In genomic region chr10:80899591-80900317, GRCm38 (mm10) we compare ENCODE assay signal across 8 mouse cellular contexts. TPM values are rescaled to one million over a fixed set of nuclear protein-coding genes. Genes with fewer than 3 reads are reported as not detected.
A peak's percentile ranks its signal among the peaks of the same experiment; 100 is the strongest.
DNase-seq lines count a peak whose midpoint lies in the region; ATAC-seq lines count a peak whose summit lies in the region.

No protein-coding gene starts in this region.

- H3K9ac ChIP-seq in kidney, embryonic 16.5 days (replicated peaks; ENCODE audit: low read length) = peak overlapping the region; percentile 87
- peak overlapping the region; percentile 78 for H3K9ac ChIP-seq in embryonic facial prominence, embryonic 11.5 days (replicated peaks; ENCODE audit: low read length)
- H3K9ac ChIP-seq in hindbrain, embryonic 15.5 days = peak overlapping the region; percentile 86

- H3K4me1 ChIP-seq in kidney, embryonic 16.5 days (ENCODE audit: insufficient read depth, low read length) = peaks cover 11% of the 10 kb centered on the region
- H3K4me1 ChIP-seq in embryonic facial prominence, embryonic 11.5 days (ENCODE audit: control insufficient read depth, insufficient read depth, low read length) = peaks cover 5% of the 10 kb centered on the region
- peaks cover 19% of the 10 kb centered on the region for H3K4me1 ChIP-seq in hindbrain, embryonic 15.5 days (replicated peaks)

- H3K4me3 ChIP-seq in kidney, embryonic 16.5 days (ENCODE audit: low read length) = peak overlapping the region; percentile 87
- H3K4me3 ChIP-seq in embryonic facial prominence, embryonic 11.5 days (ENCODE audit: low read depth, low read length) = peak overlapping the region; percentile 92
- H3K4me3 ChIP-seq in hindbrain, embryonic 15.5 days = peak overlapping the region; percentile 83

- H3K36me3 ChIP-seq in kidney, embryonic 16.5 days (ENCODE audit: insufficient read depth, low read length) = peaks cover 25% of the 10 kb centered on the region
- H3K36me3 ChIP-seq in embryonic facial prominence, embryonic 11.5 days (replicated peaks; ENCODE audit: control insufficient read depth, insufficient read depth, low read depth, low read length) = peaks cover 16% of the 10 kb centered on the region
- peaks cover 27% of the 10 kb centered on the region for H3K36me3 ChIP-seq in hindbrain, embryonic 15.5 days

- no peaks in the 10 kb centered on the region for H3K27me3 ChIP-seq in kidney, embryonic 16.5 days (ENCODE audit: insufficient read depth, low read length)
- H3K27me3 ChIP-seq in embryonic facial prominence, embryonic 11.5 days (ENCODE audit: control insufficient read depth, insufficient read depth, low read length) = no peaks in the 10 kb centered on the region
- H3K27me3 ChIP-seq in hindbrain, embryonic 15.5 days = no peaks in the 10 kb centered on the region

- DNase-seq in kidney, postnatal 25 days = no peak
- no peak for DNase-seq in embryonic facial prominence, embryonic 11.5 days (ENCODE audit: low spot score)
- DNase-seq in right cerebral cortex, adult 18-20 months = no peak
- DNase-seq in lung, adult 18-20 months = no peak

- no peaks in the 10 kb centered on the region for H3K9me3 ChIP-seq in kidney, embryonic 16.5 days (ENCODE audit: low read length)
- H3K9me3 ChIP-seq in embryonic facial prominence, embryonic 11.5 days (replicated peaks; ENCODE audit: control insufficient read depth, low read length) = no peaks in the 10 kb centered on the region
- no peaks in the 10 kb centered on the region for H3K9me3 ChIP-seq in hindbrain, embryonic 15.5 days

- H3K27ac ChIP-seq in kidney, embryonic 16.5 days (ENCODE audit: low read length) = no peak overlapping the region; the same call in 1 of the 2 replicates
- H3K27ac ChIP-seq in embryonic facial prominence, embryonic 11.5 days (replicated peaks; ENCODE audit: low read depth, low read length) = no peak overlapping the region
- peak overlapping the region; percentile 92 for H3K27ac ChIP-seq in hindbrain, embryonic 15.5 days (replicated peaks)

- ATAC-seq in kidney, embryonic 16.5 days (ENCODE audit: low FRiP score, low TSS enrichment) = no peak
- no peak for ATAC-seq in embryonic facial prominence, embryonic 11.5 days (replicated peaks; ENCODE audit: insufficient number of reproducible peaks, low FRiP score, low TSS enrichment, low read depth)
- ATAC-seq in hindbrain, embryonic 15.5 days (ENCODE audit: low FRiP score, low read depth) = peak; percentile 24
- ATAC-seq in monocyte, adult 5-6 weeks (replicated peaks; ENCODE audit: insufficient number of reproducible peaks, low FRiP score, low TSS enrichment, poor library complexity, severe bottlenecking) = 0 out of 2 replicates have a peak, but pooled peaks have one; percentile 1
- no peak for ATAC-seq in granulocyte monocyte progenitor cell, adult 5-6 weeks (replicated peaks; ENCODE audit: poor library complexity, severe bottlenecking)

- 7% methylated on average over 25 of the region's 25 CpGs for WGBS in kidney, embryonic 16.5 days
- WGBS in embryonic facial prominence, embryonic 11.5 days = 16% methylated on average over 25 of the region's 25 CpGs
- 16% methylated on average over 25 of the region's 25 CpGs for WGBS in hindbrain, embryonic 15.5 days

- peak overlapping the region; percentile 82 for H3K4me2 ChIP-seq in kidney, embryonic 16.5 days (replicated peaks; ENCODE audit: low read depth, low read length)
- H3K4me2 ChIP-seq in embryonic facial prominence, embryonic 11.5 days (ENCODE audit: low read depth, low read length) = peak overlapping the region; percentile 86
- H3K4me2 ChIP-seq in hindbrain, embryonic 15.5 days = peak overlapping the region; percentile 89

RNA-seq across cellular contexts. Expression of gene Timm13, which starts 1.0 kb away (rescaled TPM):
- 361 and 376 TPM in 2 replicates for polyA plus RNA-seq in kidney, embryonic 16.5 days (2015; fragmentation: Nextera tagmentation; extraction: Ambion mirVana)
- 266 and 347 TPM in 2 replicates for polyA plus RNA-seq in embryonic facial prominence, embryonic 11.5 days (2014; fragmentation: Nextera tagmentation; extraction: Ambion mirVana)
- polyA plus RNA-seq in hindbrain, embryonic 15.5 days (2015; fragmentation: Nextera tagmentation; extraction: Ambion mirVana) = 329 and 342 TPM in 2 replicates
- total RNA-seq in monocyte, adult 5-6 weeks (2017) = 14.6 to 43.9 TPM (median 30.8 TPM) in 3 replicates
- 145 and 158 TPM in 2 replicates for total RNA-seq in granulocyte monocyte progenitor cell, adult 5-6 weeks (2014; fragmentation: Nextera tagmentation)
- 38.2 and 50.4 TPM in 2 replicates for total RNA-seq in granulocyte monocyte progenitor cell, adult 5-6 weeks (2017)

RNA-seq across cellular contexts. Expression of gene Lmnb2, which starts 18.3 kb away (rescaled TPM):
- 61.8 and 62.4 TPM in 2 replicates for polyA plus RNA-seq in kidney, embryonic 16.5 days (2015; fragmentation: Nextera tagmentation; extraction: Ambion mirVana)
- 18.4 and 19.4 TPM in 2 replicates for polyA plus RNA-seq in embryonic facial prominence, embryonic 11.5 days (2014; fragmentation: Nextera tagmentation; extraction: Ambion mirVana)
- 38.4 and 40.9 TPM in 2 replicates for polyA plus RNA-seq in hindbrain, embryonic 15.5 days (2015; fragmentation: Nextera tagmentation; extraction: Ambion mirVana)
- 2.3 to 8.5 TPM (median 3.8 TPM) in 3 replicates for total RNA-seq in monocyte, adult 5-6 weeks (2017)
- total RNA-seq in granulocyte monocyte progenitor cell, adult 5-6 weeks (2014; fragmentation: Nextera tagmentation) = 24.9 and 35.1 TPM in 2 replicates
- total RNA-seq in granulocyte monocyte progenitor cell, adult 5-6 weeks (2017) = 56.2 and 62.8 TPM in 2 replicates

RNA-seq across cellular contexts. Expression of gene Tmprss9, which starts 28.1 kb away (rescaled TPM):
- polyA plus RNA-seq in kidney, embryonic 16.5 days (2015; fragmentation: Nextera tagmentation; extraction: Ambion mirVana) = 0.08 TPM in 1 of 2 replicates, not detected in the other
- polyA plus RNA-seq in embryonic facial prominence, embryonic 11.5 days (2014; fragmentation: Nextera tagmentation; extraction: Ambion mirVana) = 0.06 TPM in 2 replicates
- polyA plus RNA-seq in hindbrain, embryonic 15.5 days (2015; fragmentation: Nextera tagmentation; extraction: Ambion mirVana) = 0.22 and 0.33 TPM in 2 replicates
- total RNA-seq in monocyte, adult 5-6 weeks (2017) = not detected in 3 replicates
- total RNA-seq in granulocyte monocyte progenitor cell, adult 5-6 weeks (2014; fragmentation: Nextera tagmentation) = not detected in 2 replicates
- not detected in 2 replicates for total RNA-seq in granulocyte monocyte progenitor cell, adult 5-6 weeks (2017)

RNA-seq across cellular contexts. Expression of gene Gadd45b, which starts 30.1 kb away (rescaled TPM):
- 22.3 and 24.1 TPM in 2 replicates for polyA plus RNA-seq in kidney, embryonic 16.5 days (2015; fragmentation: Nextera tagmentation; extraction: Ambion mirVana)
- 9.9 and 11.6 TPM in 2 replicates for polyA plus RNA-seq in embryonic facial prominence, embryonic 11.5 days (2014; fragmentation: Nextera tagmentation; extraction: Ambion mirVana)
- 6.9 and 8.5 TPM in 2 replicates for polyA plus RNA-seq in hindbrain, embryonic 15.5 days (2015; fragmentation: Nextera tagmentation; extraction: Ambion mirVana)
- 18.9 to 25.8 TPM (median 22.5 TPM) in 3 replicates for total RNA-seq in monocyte, adult 5-6 weeks (2017)
- 20.1 and 21.5 TPM in 2 replicates for total RNA-seq in granulocyte monocyte progenitor cell, adult 5-6 weeks (2014; fragmentation: Nextera tagmentation)
- total RNA-seq in granulocyte monocyte progenitor cell, adult 5-6 weeks (2017) = 25.6 and 27.6 TPM in 2 replicates

RNA-seq across cellular contexts. Expression of gene Sppl2b, which starts 44.7 kb away (rescaled TPM):
- 52.6 and 54.0 TPM in 2 replicates for polyA plus RNA-seq in kidney, embryonic 16.5 days (2015; fragmentation: Nextera tagmentation; extraction: Ambion mirVana)
- polyA plus RNA-seq in embryonic facial prominence, embryonic 11.5 days (2014; fragmentation: Nextera tagmentation; extraction: Ambion mirVana) = 17.1 and 19.7 TPM in 2 replicates
- polyA plus RNA-seq in hindbrain, embryonic 15.5 days (2015; fragmentation: Nextera tagmentation; extraction: Ambion mirVana) = 76.8 and 87.4 TPM in 2 replicates
- 8.1 to 18.2 TPM (median 8.2 TPM) in 3 replicates for total RNA-seq in monocyte, adult 5-6 weeks (2017)
- total RNA-seq in granulocyte monocyte progenitor cell, adult 5-6 weeks (2014; fragmentation: Nextera tagmentation) = 15.2 and 20.9 TPM in 2 replicates
- 12.2 and 14.1 TPM in 2 replicates for total RNA-seq in granulocyte monocyte progenitor cell, adult 5-6 weeks (2017)

Comparison
In these comparisons a context has a peak if more than half of its experiments do, and no peak if none do; other contexts are left out.
1. ATAC-seq: peak in hindbrain, embryonic 15.5 days (single experiment) and monocyte, adult 5-6 weeks (single experiment); none in kidney, embryonic 16.5 days (single experiment), embryonic facial prominence, embryonic 11.5 days (single experiment) and granulocyte monocyte progenitor cell, adult 5-6 weeks (single experiment).
2. Peak in every context shown above with its lines, with median percentiles within 50 percentile points of each other: H3K4me2 ChIP-seq, H3K4me3 ChIP-seq and H3K9ac ChIP-seq.